Mouse (Mus musculus): ENCODE data around the gene Bcl11a. TPM values are rescaled to one million over a fixed set of nuclear protein-coding genes. Genes with fewer than 3 reads are reported as not detected.

The Bcl11a gene
- total RNA-seq, 1 experiment: 3.1 TPM

GRCm38 (mm10) chr11:24090443-24090842 is 12.6 kb downstream of the Bcl11a start:
- TF ChIP-seq ZC3H11A (IDR thresholded peaks at IDR 0.05; ENCODE audit: borderline replicate concordance, low read depth, low read length): no peak
- TF ChIP-seq ZNF384 (IDR thresholded peaks at IDR 0.05; ENCODE audit: low read depth, low read length): no peak
- no peak for TF ChIP-seq CHD2 (IDR thresholded peaks at IDR 0.05; ENCODE audit: low read depth, low read length)
- TF ChIP-seq MAFK (IDR thresholded peaks at IDR 0.05; ENCODE audit: insufficient read depth, low read depth, low read length): no peak
- TF ChIP-seq HCFC1 (IDR thresholded peaks at IDR 0.05; ENCODE audit: borderline replicate concordance, insufficient read depth, low read length): no peak
- Histone ChIP-seq H3K4me1 (ENCODE audit: control insufficient read depth in 2 of 2, insufficient read depth in 2 of 2, low read length in 2 of 2, poor library complexity in 1 of 2) (peaks cover 2 to 6% of the 10 kb centered on the region in 2 experiments; a peak in 2 of 4 replicates), H3K27ac (ENCODE audit: insufficient read depth, low read depth, low read length, poor library complexity, severe bottlenecking) (no peak overlapping the region), H3K9ac (ENCODE audit: insufficient read depth, low read depth, low read length, poor library complexity, severe bottlenecking) (no peak overlapping the region), H3K36me3 (ENCODE audit: control insufficient read depth, insufficient read depth, low read length, poor library complexity, severe bottlenecking) (no peaks in the 10 kb centered on the region), H3K9me3 (ENCODE audit: control insufficient read depth, insufficient read depth, low read depth, low read length) (no peaks in the 10 kb centered on the region), H3K4me3 (ENCODE audit: insufficient read depth in 1 of 2, low read depth in 1 of 2, low read length in 2 of 2, poor library complexity in 1 of 2, severe bottlenecking in 1 of 2) (no peak overlapping the region)
- in situ Hi-C loops (cut with MboI; ENCODE audit: low sequenced_read_pairs in 2 of 2, unreplicated experiment in 2 of 2): no loop called here
- no peak for DNase-seq (ENCODE audit: low read depth, low spot score)

GRCm38 (mm10) chr11:24091393-24092080 is 13.7 kb downstream of the Bcl11a start:
- Histone ChIP-seq H3K9me3 (ENCODE audit: control insufficient read depth, insufficient read depth, low read depth, low read length) (no peaks in the 10 kb centered on the region), H3K4me3 (ENCODE audit: insufficient read depth in 1 of 2, low read depth in 1 of 2, low read length in 2 of 2, poor library complexity in 1 of 2, severe bottlenecking in 1 of 2) (peak overlapping the region in 1 of 2 experiments; percentile 26; a peak in 1 of 4 replicates), H3K27ac (ENCODE audit: insufficient read depth, low read depth, low read length, poor library complexity, severe bottlenecking) (no peak overlapping the region), H3K4me1 (ENCODE audit: control insufficient read depth in 2 of 2, insufficient read depth in 2 of 2, low read length in 2 of 2, poor library complexity in 1 of 2) (peaks cover 2 to 4% of the 10 kb centered on the region in 2 experiments; a peak in 2 of 4 replicates), H3K36me3 (ENCODE audit: control insufficient read depth, insufficient read depth, low read length, poor library complexity, severe bottlenecking) (no peaks in the 10 kb centered on the region), H3K9ac (ENCODE audit: insufficient read depth, low read depth, low read length, poor library complexity, severe bottlenecking) (no peak overlapping the region)
- in situ Hi-C loops (cut with MboI; ENCODE audit: low sequenced_read_pairs in 2 of 2, unreplicated experiment in 2 of 2): no loop called here
- DNase-seq (ENCODE audit: low read depth, low spot score): no peak
- no peak for TF ChIP-seq CHD2 (IDR thresholded peaks at IDR 0.05; ENCODE audit: low read depth, low read length)
- no peak for TF ChIP-seq MAFK (IDR thresholded peaks at IDR 0.05; ENCODE audit: insufficient read depth, low read depth, low read length)
- no peak for TF ChIP-seq ZC3H11A (IDR thresholded peaks at IDR 0.05; ENCODE audit: borderline replicate concordance, low read depth, low read length)
- TF ChIP-seq ZNF384 (IDR thresholded peaks at IDR 0.05; ENCODE audit: low read depth, low read length): no peak
- TF ChIP-seq HCFC1 (IDR thresholded peaks at IDR 0.05; ENCODE audit: borderline replicate concordance, insufficient read depth, low read length): no peak

GRCm38 (mm10) chr11:24092618-24093017 is 14.8 kb downstream of the Bcl11a start:
- Histone ChIP-seq H3K9ac (ENCODE audit: insufficient read depth, low read depth, low read length, poor library complexity, severe bottlenecking) (no peak overlapping the region), H3K4me1 (ENCODE audit: control insufficient read depth in 2 of 2, insufficient read depth in 2 of 2, low read length in 2 of 2, poor library complexity in 1 of 2) (peaks cover 2 to 4% of the 10 kb centered on the region in 2 experiments; a peak in 2 of 4 replicates), H3K27ac (ENCODE audit: insufficient read depth, low read depth, low read length, poor library complexity, severe bottlenecking) (no peak overlapping the region), H3K36me3 (ENCODE audit: control insufficient read depth, insufficient read depth, low read length, poor library complexity, severe bottlenecking) (no peaks in the 10 kb centered on the region), H3K9me3 (ENCODE audit: control insufficient read depth, insufficient read depth, low read depth, low read length) (no peaks in the 10 kb centered on the region), H3K4me3 (ENCODE audit: insufficient read depth in 1 of 2, low read depth in 1 of 2, low read length in 2 of 2, poor library complexity in 1 of 2, severe bottlenecking in 1 of 2) (no peak overlapping the region)
- TF ChIP-seq ZC3H11A (IDR thresholded peaks at IDR 0.05; ENCODE audit: borderline replicate concordance, low read depth, low read length): no peak
- no peak for TF ChIP-seq HCFC1 (IDR thresholded peaks at IDR 0.05; ENCODE audit: borderline replicate concordance, insufficient read depth, low read length)
- no peak for TF ChIP-seq CHD2 (IDR thresholded peaks at IDR 0.05; ENCODE audit: low read depth, low read length)
- no peak for TF ChIP-seq ZNF384 (IDR thresholded peaks at IDR 0.05; ENCODE audit: low read depth, low read length)
- TF ChIP-seq MAFK (IDR thresholded peaks at IDR 0.05; ENCODE audit: insufficient read depth, low read depth, low read length): no peak
- no peak for DNase-seq (ENCODE audit: low read depth, low spot score)
- in situ Hi-C loops (cut with MboI; ENCODE audit: low sequenced_read_pairs in 2 of 2, unreplicated experiment in 2 of 2): no loop called here

GRCm38 (mm10) chr11:24094086-24094487 is 16.2 kb downstream of the Bcl11a start:
- DNase-seq (ENCODE audit: low read depth, low spot score): no peak
- no peaks in the 10 kb centered on the region for H3K9me3 ChIP-seq (ENCODE audit: control insufficient read depth, insufficient read depth, low read depth, low read length)
- in situ Hi-C loops (cut with MboI; ENCODE audit: low sequenced_read_pairs in 2 of 2, unreplicated experiment in 2 of 2): no loop called here
- peaks cover 2 to 5% of the 10 kb centered on the region in 2 experiments; a peak in 2 of 4 replicates for H3K4me1 ChIP-seq (ENCODE audit: control insufficient read depth in 2 of 2, insufficient read depth in 2 of 2, low read length in 2 of 2, poor library complexity in 1 of 2)
- TF ChIP-seq MAFK (IDR thresholded peaks at IDR 0.05; ENCODE audit: insufficient read depth, low read depth, low read length) (no peak), ZC3H11A (IDR thresholded peaks at IDR 0.05; ENCODE audit: borderline replicate concordance, low read depth, low read length) (no peak), CHD2 (IDR thresholded peaks at IDR 0.05; ENCODE audit: low read depth, low read length) (no peak), ZNF384 (IDR thresholded peaks at IDR 0.05; ENCODE audit: low read depth, low read length) (no peak), HCFC1 (IDR thresholded peaks at IDR 0.05; ENCODE audit: borderline replicate concordance, insufficient read depth, low read length) (no peak)
- no peak overlapping the region for H3K4me3 ChIP-seq (ENCODE audit: insufficient read depth in 1 of 2, low read depth in 1 of 2, low read length in 2 of 2, poor library complexity in 1 of 2, severe bottlenecking in 1 of 2)
- no peak overlapping the region for H3K27ac ChIP-seq (ENCODE audit: insufficient read depth, low read depth, low read length, poor library complexity, severe bottlenecking)
- H3K36me3 ChIP-seq (ENCODE audit: control insufficient read depth, insufficient read depth, low read length, poor library complexity, severe bottlenecking): no peaks in the 10 kb centered on the region
- H3K9ac ChIP-seq (ENCODE audit: insufficient read depth, low read depth, low read length, poor library complexity, severe bottlenecking): no peak overlapping the region

All from ES-E14 (cell line).